Mouse (Mus musculus) heart, postnatal 25 days (tissue): ENCODE measurements around the gene Mrpl51. TPM values are rescaled to one million over a fixed set of nuclear protein-coding genes. Genes with fewer than 3 reads are reported as not detected.

Experiments
- DNase-seq: peaks from one replicate; pipeline ENCODE4 v3.0.0; 2022; ENCODE audit warnings: low spot score
- intact Hi-C: fragments of 180-260 bp; cut with DNase I; formaldehyde crosslinking; loops from one replicate; pipeline ENCODE4 v1.15.1; 2025
- total RNA-seq, 2 experiments: library from RNA; stranded (reverse); gene quantifications; 2 replicates each; pipeline ENCODE4 v1.2.3; 2021

Mrpl51 gene
- total RNA-seq = 100 to 1,000 TPM; 308 to 324 TPM

- peak; percentile 93 for DNase-seq
- intact Hi-C loops = loop anchor here (2.0 kb wide), 2 partner anchors 23 to 27 kb away; partner anchors contain the start of gene Vamp1
Measured at GRCm38 (mm10) chr6:125191332-125192015, at the start of gene Mrpl51, which contains the start of gene Ncapd2. Gene Mrpl51 (plus strand): TSS chr6:125191801. Gene Ncapd2 (minus strand): TSS chr6:125191701.

DNA sequence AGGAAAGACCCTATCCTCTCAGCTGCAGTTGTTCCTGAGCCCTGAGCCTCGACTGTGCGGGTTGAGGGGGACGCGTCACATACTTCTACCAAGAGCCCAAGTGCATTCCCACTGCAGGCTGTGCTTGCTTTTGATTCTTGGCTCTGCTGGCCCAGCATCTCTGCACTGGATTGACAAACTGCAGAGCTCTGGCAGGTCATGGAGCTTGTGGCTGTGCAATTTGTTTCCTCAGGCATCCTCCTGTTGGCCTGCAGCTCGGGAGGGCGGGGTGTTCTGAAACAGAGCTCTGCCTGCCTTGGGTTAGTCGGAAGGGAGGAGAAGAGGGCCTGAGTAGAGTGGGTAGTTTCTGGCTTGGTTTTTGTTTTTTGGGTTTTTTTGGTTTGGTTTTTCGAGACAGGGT, 49.2 kb upstream of the Mrpl51 start:
- intact Hi-C loops = no loop called here
- DNase-seq = no peak

DNA sequence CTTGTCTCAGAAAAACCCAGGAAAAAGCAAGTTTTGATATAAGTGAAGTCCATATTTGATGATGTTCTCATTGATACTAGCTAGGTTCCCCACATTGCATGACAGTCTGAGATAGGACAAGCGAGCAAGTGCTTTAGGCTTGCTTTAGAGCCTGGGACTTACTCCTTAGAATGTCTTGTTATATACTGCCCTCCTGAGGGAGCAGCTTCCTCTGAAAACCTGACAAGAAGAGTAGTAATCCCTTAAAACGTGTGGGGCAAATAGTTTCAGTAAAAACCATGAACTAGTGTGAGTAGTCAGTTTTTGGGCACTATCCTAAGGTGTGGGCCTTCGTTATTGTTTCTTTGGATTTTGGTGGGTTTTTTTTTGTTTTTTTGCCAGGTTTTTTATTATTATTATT, 48.5 kb upstream of the Mrpl51 start:
- intact Hi-C loops = no loop called here
- no peak for DNase-seq

DNA sequence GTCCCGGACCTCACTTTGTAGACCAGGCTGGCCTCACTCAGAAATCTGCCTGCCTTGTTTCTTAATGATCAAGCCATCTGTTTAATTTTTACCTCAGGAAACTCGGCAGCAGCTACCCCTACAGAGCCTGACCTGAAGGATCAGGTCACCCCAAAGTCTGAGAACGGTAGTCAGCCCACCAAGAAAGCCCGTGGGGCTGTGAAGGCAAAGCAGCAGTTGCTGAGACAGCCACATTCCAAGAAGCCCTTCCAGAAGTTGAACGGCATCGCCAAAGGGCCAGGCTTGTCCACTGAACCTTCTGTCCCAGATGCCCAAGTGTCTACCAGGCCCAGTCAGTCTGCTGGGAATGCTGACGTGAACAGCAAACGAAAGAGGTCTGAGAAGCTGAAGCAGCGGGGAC, 47.7 kb upstream of the Mrpl51 start:
- intact Hi-C loops = no loop called here
- no peak for DNase-seq

DNA sequence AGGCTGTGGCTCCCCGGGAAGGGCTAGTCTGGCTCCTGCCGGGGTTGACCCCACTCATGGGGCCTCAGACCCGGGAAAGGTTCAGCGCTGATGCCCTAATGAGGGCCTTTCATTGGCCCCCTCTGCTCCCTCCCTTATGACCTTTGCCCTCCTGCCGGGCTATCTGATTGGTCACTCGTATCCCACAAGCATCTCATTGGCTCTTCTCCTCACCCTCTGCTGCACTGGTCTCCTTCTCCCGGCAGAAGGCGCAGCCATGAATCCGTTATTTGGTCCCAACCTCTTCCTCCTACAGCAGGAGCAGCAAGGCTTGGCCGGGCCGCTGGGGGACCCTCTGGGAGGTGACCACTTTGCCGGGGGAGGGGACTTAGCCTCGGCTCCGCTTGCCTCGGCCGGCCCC, 46.6 kb upstream of the Mrpl51 start, which contains the start of gene Iffo1:
TSS of gene Iffo1 (plus strand) at position 241 of the 400 bp plus-strand sequence.
- DNase-seq = peak; percentile 89
- intact Hi-C loops = loop anchor here (5.0 kb wide), 1 partner anchor 127 kb away; no protein-coding TSS in a partner anchor

DNA sequence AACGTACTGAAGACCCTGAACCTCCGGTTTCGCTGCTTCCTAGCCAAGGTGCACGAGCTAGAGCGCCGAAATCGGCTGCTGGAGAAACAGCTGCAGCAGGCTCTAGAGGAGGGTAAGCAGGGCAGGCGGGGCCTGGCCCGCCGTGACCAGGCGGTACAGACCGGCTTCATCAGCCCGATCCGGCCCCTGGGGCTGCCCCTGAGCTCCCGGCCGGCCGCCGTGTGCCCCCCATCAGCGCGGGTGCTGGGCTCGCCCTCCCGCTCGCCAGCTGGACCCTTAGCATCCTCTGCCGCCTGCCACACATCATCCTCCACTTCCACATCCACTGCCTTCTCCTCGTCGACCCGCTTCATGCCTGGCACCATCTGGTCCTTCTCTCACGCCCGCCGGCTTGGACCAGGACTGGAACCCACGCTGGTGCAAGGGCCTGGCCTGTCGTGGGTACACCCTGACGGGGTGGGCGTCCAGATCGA, 46.1 kb upstream of the Mrpl51 start:
- intact Hi-C loops = loop anchor here (5.0 kb wide), 1 partner anchor 127 kb away; no protein-coding TSS in a partner anchor
- DNase-seq = no peak

DNA sequence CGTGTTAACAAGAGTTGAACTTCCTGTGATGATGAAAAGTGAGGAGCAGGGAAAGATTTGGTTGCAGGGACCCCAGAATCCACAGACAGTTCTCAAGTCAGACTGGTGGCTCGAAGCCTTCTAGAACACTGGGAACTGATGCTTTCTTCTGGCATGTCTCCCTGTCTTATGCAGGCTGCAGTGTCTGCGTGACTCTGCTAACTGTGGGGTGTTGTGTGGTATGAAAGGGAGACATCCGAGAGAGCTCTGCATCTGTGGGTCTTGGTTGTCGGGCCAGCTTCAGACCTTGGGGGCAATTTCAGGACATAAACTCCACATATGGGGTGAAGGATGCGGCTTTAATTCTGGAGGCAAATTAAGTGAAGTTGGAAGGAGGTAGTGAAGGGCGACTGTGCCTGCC, 45.5 kb upstream of the Mrpl51 start:
- DNase-seq = no peak
- intact Hi-C loops = loop anchor here (5.0 kb wide), 1 partner anchor 126 kb away; no protein-coding TSS in a partner anchor

DNA sequence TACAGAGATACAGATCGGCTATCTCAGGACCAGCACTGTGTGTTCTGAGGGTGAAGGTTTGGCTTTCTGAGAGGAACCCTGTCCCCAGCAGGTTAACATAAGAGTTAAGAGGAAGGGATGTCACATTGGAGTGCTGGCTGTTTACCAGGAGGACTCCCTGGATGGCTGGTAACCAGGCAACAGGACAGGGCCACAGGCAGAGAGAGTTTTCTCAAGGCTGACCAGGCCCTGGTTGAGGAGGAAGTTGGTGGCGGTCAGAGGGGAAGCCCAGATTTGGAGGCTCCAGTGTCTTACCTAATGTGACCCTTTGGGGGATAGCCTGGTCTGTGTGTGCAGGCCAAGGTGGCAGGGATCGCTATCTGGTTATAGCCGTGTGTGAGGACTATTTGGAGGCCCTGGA, 44.8 kb upstream of the Mrpl51 start:
- intact Hi-C loops = loop anchor here (5.0 kb wide), 1 partner anchor 126 kb away; no protein-coding TSS in a partner anchor
- no peak for DNase-seq

DNA sequence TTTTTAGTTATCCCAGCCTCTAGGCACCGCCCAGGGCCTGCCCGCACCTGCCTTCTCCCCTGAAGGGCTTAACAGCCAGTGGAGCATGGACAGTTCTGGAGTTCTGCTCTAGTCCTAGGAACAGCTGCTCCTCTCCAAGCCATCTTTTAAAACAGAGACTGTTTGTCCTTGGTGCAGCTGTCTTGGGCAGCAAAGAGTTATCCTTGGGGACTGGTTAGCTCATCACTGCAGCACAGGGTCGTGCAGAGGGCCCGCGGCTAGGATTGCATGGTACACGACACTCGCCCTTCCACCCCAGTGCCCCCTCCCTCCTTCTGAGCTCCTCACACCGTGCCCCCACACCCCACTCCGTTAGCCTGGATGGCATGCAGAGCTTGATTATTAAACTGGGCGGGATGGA, 44.3 kb upstream of the Mrpl51 start:
- intact Hi-C loops = loop anchor here (5.0 kb wide), 1 partner anchor 125 kb away; no protein-coding TSS in a partner anchor
- DNase-seq = no peak

GRCm38 (mm10) chr6:125148251-125148925, 43.2 kb upstream of the Mrpl51 start:
- DNase-seq = peak; percentile 70
- intact Hi-C loops = loop anchor here (2.0 to 5.0 kb wide), 2 partner anchors 16 to 124 kb away; no protein-coding TSS in a partner anchor

GRCm38 (mm10) chr6:125148926-125149568, 42.6 kb upstream of the Mrpl51 start:
- DNase-seq = no peak
- intact Hi-C loops = loop anchor here (2.0 to 5.0 kb wide), 2 partner anchors 16 to 123 kb away; no protein-coding TSS in a partner anchor

- DNase-seq = no peak
- intact Hi-C loops = loop anchor here (2.0 to 5.0 kb wide), 2 partner anchors 15 to 123 kb away; no protein-coding TSS in a partner anchor
Measured at GRCm38 (mm10) chr6:125149569-125149950, 42.0 kb upstream of the Mrpl51 start.

- intact Hi-C loops = no loop called here
- DNase-seq = peak; percentile 65
Measured at GRCm38 (mm10) chr6:125152212-125153017, 39.2 kb upstream of the Mrpl51 start.

DNA sequence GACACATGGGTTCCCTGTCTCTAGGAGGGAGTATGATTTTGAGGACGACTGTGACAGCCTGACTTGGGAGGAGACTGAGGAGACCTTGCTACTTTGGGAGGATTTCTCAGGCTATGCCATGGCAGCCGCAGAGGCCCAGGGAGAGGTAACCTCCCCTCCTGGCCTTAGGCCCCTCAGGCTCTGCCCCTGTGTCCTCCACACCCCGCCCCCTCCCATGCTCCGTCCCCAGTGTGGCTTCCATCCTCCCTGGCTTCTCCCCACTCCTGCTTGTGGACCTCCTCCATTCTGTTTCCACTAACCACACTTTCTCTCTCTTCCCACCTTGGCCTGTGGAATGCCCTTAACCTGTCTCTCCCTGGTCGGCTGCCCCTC, 38.6 kb upstream of the Mrpl51 start:
- no peak for DNase-seq
- intact Hi-C loops = no loop called here

DNA sequence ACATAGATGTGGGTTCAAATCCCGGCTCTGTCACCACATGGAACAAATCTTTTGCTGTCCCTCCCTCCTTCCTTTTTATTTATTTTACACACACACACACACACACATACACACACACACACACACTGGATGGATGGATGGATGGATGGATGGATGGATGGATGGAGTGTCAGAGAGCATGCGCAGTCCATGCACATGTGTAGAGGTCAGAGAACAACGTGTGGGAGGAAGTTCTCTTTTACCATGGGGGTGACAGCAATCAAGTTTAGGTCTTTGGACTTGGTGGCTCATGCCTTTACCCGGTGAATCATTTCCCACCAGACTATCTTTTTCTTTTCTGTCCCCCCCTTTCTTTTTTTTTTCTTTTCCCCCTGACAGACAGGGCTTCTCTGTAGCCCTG, 37.9 kb upstream of the Mrpl51 start:
- intact Hi-C loops = no loop called here

GRCm38 (mm10) chr6:125154550-125154949, 37.1 kb upstream of the Mrpl51 start:
- no peak for DNase-seq
- intact Hi-C loops = no loop called here

More for the DNA sequence above, 37.9 kb upstream of the Mrpl51 start:
- DNase-seq = no peak

DNA sequence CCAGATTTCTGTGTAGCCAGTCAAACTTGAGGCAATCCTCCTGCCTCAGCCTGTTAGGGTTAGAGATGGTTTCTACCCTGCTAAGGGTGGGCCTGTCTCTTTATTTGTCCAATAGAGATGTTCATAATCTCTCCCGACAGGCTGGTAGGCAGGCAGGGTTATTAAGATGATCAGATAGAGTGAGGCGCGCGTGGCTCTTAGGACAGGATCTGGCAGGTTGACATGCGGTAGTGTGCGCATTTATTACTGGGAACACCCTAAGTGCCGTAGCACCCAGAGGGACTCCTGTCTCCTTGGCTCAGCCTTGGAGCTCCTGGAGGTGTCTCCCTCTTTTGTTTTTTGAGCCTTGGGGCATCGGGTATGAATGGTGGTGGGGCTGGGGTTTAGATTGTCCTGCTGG, 36.3 kb upstream of the Mrpl51 start:
- intact Hi-C loops = no loop called here
- no peak for DNase-seq

- intact Hi-C loops = no loop called here
- no peak for DNase-seq
Measured at GRCm38 (mm10) chr6:125156491-125156890, 35.1 kb upstream of the Mrpl51 start.

- no peak for DNase-seq
- intact Hi-C loops = no loop called here
Measured at GRCm38 (mm10) chr6:125156903-125157614, 34.5 kb upstream of the Mrpl51 start.
